Mouse (Mus musculus) lung, adult 2 months (tissue): ENCODE results near the gene Ccne1.

Experiments
- CTCF ChIP-seq: fragments of 200-500 bp; IDR thresholded peaks from 2 replicates; pipeline ENCODE4 v1.5.1; 2011; ENCODE audit warnings: mild to moderate bottlenecking, low read length, control low read depth; ENCODE audit not compliant: insufficient read depth
- POLR2A ChIP-seq: fragments of 200-500 bp; IDR thresholded peaks from 2 replicates; pipeline ENCODE4 v1.6.1; 2011; ENCODE audit warnings: low read depth, mild to moderate bottlenecking, control low read depth, low read length, borderline replicate concordance; ENCODE audit errors: extremely low read depth

DNA sequence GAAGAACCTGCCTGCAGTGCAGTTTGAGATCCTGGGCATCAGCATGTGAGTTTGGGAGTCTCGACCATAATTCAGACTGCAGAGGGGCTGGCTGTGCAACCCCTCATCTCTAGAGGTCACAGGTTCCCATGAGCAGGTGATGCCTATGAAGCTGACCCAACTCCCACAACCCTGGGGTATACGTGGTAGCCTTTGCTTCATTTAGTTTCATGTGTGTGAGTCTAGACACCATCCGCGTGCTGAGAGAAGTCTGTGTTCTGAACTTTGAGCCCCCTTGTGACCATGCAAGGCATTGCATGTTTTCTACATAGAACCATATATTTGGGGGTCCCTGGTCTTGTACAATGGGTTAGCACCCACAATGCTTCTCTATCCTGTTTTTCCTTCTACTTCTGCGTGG lies 23.9 kb upstream of the Ccne1 start:
- TF ChIP-seq POLR2A: no peak
- TF ChIP-seq CTCF: peak; percentile 45
